In the genomic region with DNA sequence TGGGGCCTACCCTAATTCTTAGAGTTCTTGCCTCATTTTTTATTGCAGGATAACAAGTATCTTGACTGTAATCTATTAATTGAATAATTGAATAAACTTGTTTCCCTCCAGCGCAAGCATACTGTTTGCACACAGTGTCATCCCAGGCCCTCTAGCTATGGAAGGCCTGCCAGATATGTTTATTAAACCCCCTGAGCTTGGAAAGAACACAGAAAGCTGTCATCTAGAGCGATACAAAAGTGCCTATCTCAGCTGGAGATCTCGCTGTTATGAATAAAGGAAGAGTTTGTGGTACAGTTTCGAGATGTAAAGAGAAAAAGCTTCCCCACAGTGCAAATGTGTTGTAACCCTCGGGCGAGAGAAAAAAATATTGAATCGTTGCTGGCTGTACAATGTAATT, we compare ENCODE assay signal across 21 mouse cellular contexts.
DNase-seq lines count a peak whose midpoint lies in the region; ATAC-seq lines count a peak whose summit lies in the region.
"Had no signal": no experiment of that assay in that cellular context is flagged by ENCODE, and none has a peak within 500 bp of the region (broad histone marks: within the 10 kb centered on the region; RNA-seq: fewer than 3 reads in every experiment).

No protein-coding gene starts in this region.

- no peaks in the 10 kb centered on the region for H3K27me3 ChIP-seq in forebrain, embryonic 13.5 days
- H3K27me3 ChIP-seq in forebrain, embryonic 10.5 days (ENCODE audit: poor library complexity, severe bottlenecking) = no peaks in the 10 kb centered on the region
- no peaks in the 10 kb centered on the region for H3K27me3 ChIP-seq in hindbrain, embryonic 15.5 days
- no peaks in the 10 kb centered on the region for H3K27me3 ChIP-seq in hindbrain, embryonic 13.5 days
- no peaks in the 10 kb centered on the region for H3K27me3 ChIP-seq in midbrain, embryonic 15.5 days (replicated peaks)
- H3K27me3 ChIP-seq in midbrain, embryonic 16.5 days (ENCODE audit: control insufficient read depth, insufficient read depth, low read depth, low read length) = no peaks in the 10 kb centered on the region
- no peaks in the 10 kb centered on the region for H3K27me3 ChIP-seq in forebrain, embryonic 16.5 days (replicated peaks; ENCODE audit: control insufficient read depth, insufficient read depth, low read length)
- H3K27me3 ChIP-seq: CH12.LX; heart, embryonic 13.5 days had no signal

- no peaks in the 10 kb centered on the region; the same call in none of the 2 replicates for H3K4me1 ChIP-seq in forebrain, embryonic 13.5 days
- H3K4me1 ChIP-seq in forebrain, embryonic 10.5 days = no peaks in the 10 kb centered on the region
- H3K4me1 ChIP-seq in hindbrain, embryonic 15.5 days (replicated peaks) = 0 out of 2 replicates have a peak, but pooled peaks cover 4% of the 10 kb centered on the region
- H3K4me1 ChIP-seq in hindbrain, embryonic 13.5 days (replicated peaks) = peaks cover 9% of the 10 kb centered on the region; the same call in 1 of the 2 replicates
- H3K4me1 ChIP-seq in midbrain, embryonic 15.5 days = 0 out of 2 replicates have a peak, but pooled peaks cover 7% of the 10 kb centered on the region
- peaks cover 2% of the 10 kb centered on the region; the same call in 1 of the 2 replicates for H3K4me1 ChIP-seq in midbrain, embryonic 16.5 days (ENCODE audit: control insufficient read depth, insufficient read depth, low read length)
- peaks cover 3% of the 10 kb centered on the region for H3K4me1 ChIP-seq in forebrain, embryonic 16.5 days (replicated peaks; ENCODE audit: control insufficient read depth, insufficient read depth, low read length)
- H3K4me1 ChIP-seq: heart, embryonic 13.5 days had no signal

- no peak overlapping the region for H3K4me3 ChIP-seq in forebrain, embryonic 13.5 days
- no peak overlapping the region for H3K4me3 ChIP-seq in forebrain, embryonic 10.5 days
- H3K4me3 ChIP-seq in hindbrain, embryonic 15.5 days = no peak overlapping the region
- H3K4me3 ChIP-seq in hindbrain, embryonic 13.5 days = no peak overlapping the region
- no peak overlapping the region for H3K4me3 ChIP-seq in midbrain, embryonic 15.5 days
- H3K4me3 ChIP-seq in midbrain, embryonic 16.5 days (ENCODE audit: low read depth, low read length) = no peak overlapping the region
- H3K4me3 ChIP-seq in forebrain, embryonic 16.5 days (replicated peaks; ENCODE audit: low read length) = no peak overlapping the region
- H3K4me3 ChIP-seq: heart, embryonic 13.5 days had no signal

- no peak overlapping the region for H3K4me2 ChIP-seq in forebrain, embryonic 13.5 days
- H3K4me2 ChIP-seq in hindbrain, embryonic 15.5 days = no peak overlapping the region
- H3K4me2 ChIP-seq in hindbrain, embryonic 13.5 days = no peak overlapping the region
- no peak overlapping the region for H3K4me2 ChIP-seq in midbrain, embryonic 15.5 days
- no peak overlapping the region for H3K4me2 ChIP-seq in midbrain, embryonic 16.5 days (ENCODE audit: low read length)
- no peak overlapping the region for H3K4me2 ChIP-seq in forebrain, embryonic 16.5 days (ENCODE audit: low read length)
- H3K4me2 ChIP-seq: heart, embryonic 13.5 days had no signal

- ATAC-seq in forebrain, embryonic 13.5 days = peak; percentile 48; the same call in 1 of the 2 replicates
- peak; percentile 69; the same call in 1 of the 2 replicates for ATAC-seq in hindbrain, embryonic 15.5 days (ENCODE audit: low FRiP score, low read depth)
- no peak for ATAC-seq in hindbrain, embryonic 13.5 days (ENCODE audit: low FRiP score)
- peak; percentile 67; the same call in 1 of the 2 replicates for ATAC-seq in midbrain, embryonic 15.5 days (replicated peaks)
- no peak for ATAC-seq in midbrain, embryonic 16.5 days
- peak; percentile 82 for ATAC-seq in forebrain, embryonic 16.5 days
- ATAC-seq: inflammation-experienced regulatory T-cells, adult 6 months; intestine, postnatal 0 days had no signal

- no peak overlapping the region for H3K27ac ChIP-seq in forebrain, embryonic 13.5 days
- no peak overlapping the region for H3K27ac ChIP-seq in forebrain, embryonic 10.5 days
- H3K27ac ChIP-seq in hindbrain, embryonic 15.5 days (replicated peaks) = no peak overlapping the region
- no peak overlapping the region for H3K27ac ChIP-seq in hindbrain, embryonic 13.5 days
- H3K27ac ChIP-seq in midbrain, embryonic 15.5 days = no peak overlapping the region
- no peak overlapping the region for H3K27ac ChIP-seq in midbrain, embryonic 16.5 days (ENCODE audit: low read length)
- no peak overlapping the region for H3K27ac ChIP-seq in forebrain, embryonic 16.5 days (ENCODE audit: low read length)
- H3K27ac ChIP-seq: heart, embryonic 13.5 days had no signal

- no peak for DNase-seq in forebrain, embryonic 10.5 days (ENCODE audit: extremely low spot score, low spot score)
- DNase-seq in embryo, embryonic 10 days (ENCODE audit: low spot score) = no peak
- DNase-seq: adrenal gland, adult 2 months; adrenal gland, postnatal 25 days; cerebellum, adult 11 months; cerebellum, adult 9-10 months; cerebellum, postnatal 36 days; gastrocnemius, postnatal 36 days; heart, adult 11 months; heart, postnatal 4 days; kidney, adult 8-10 months had no signal

- no peaks in the 10 kb centered on the region for H3K36me3 ChIP-seq in forebrain, embryonic 13.5 days (ENCODE audit: poor library complexity, severe bottlenecking)
- no peaks in the 10 kb centered on the region for H3K36me3 ChIP-seq in forebrain, embryonic 10.5 days (replicated peaks)
- no peaks in the 10 kb centered on the region for H3K36me3 ChIP-seq in hindbrain, embryonic 15.5 days
- no peaks in the 10 kb centered on the region for H3K36me3 ChIP-seq in hindbrain, embryonic 13.5 days
- H3K36me3 ChIP-seq in midbrain, embryonic 15.5 days (replicated peaks) = no peaks in the 10 kb centered on the region
- H3K36me3 ChIP-seq in midbrain, embryonic 16.5 days (ENCODE audit: control insufficient read depth, insufficient read depth, low read length) = no peaks in the 10 kb centered on the region
- no peaks in the 10 kb centered on the region for H3K36me3 ChIP-seq in forebrain, embryonic 16.5 days (ENCODE audit: control insufficient read depth, insufficient read depth)
- H3K36me3 ChIP-seq: heart, embryonic 13.5 days had no signal

- no peak overlapping the region for H3K9ac ChIP-seq in forebrain, embryonic 13.5 days
- no peak overlapping the region for H3K9ac ChIP-seq in hindbrain, embryonic 15.5 days
- H3K9ac ChIP-seq in hindbrain, embryonic 13.5 days = no peak overlapping the region
- no peak overlapping the region for H3K9ac ChIP-seq in midbrain, embryonic 15.5 days
- H3K9ac ChIP-seq in midbrain, embryonic 16.5 days (ENCODE audit: low read depth, low read length) = no peak overlapping the region
- no peak overlapping the region for H3K9ac ChIP-seq in forebrain, embryonic 16.5 days (replicated peaks; ENCODE audit: low read depth, low read length)
- H3K9ac ChIP-seq: heart, embryonic 13.5 days had no signal

- 54% methylated on average over 7 of the region's 7 CpGs for WGBS in forebrain, embryonic 13.5 days
- 92% methylated on average over 7 of the region's 7 CpGs for WGBS in forebrain, embryonic 10.5 days
- 39% methylated on average over 7 of the region's 7 CpGs for WGBS in hindbrain, embryonic 15.5 days
- 46% methylated on average over 7 of the region's 7 CpGs for WGBS in hindbrain, embryonic 13.5 days
- WGBS in midbrain, embryonic 15.5 days = 51% methylated on average over 7 of the region's 7 CpGs
- 48% methylated on average over 7 of the region's 7 CpGs for WGBS in midbrain, embryonic 16.5 days
- 36% methylated on average over 7 of the region's 7 CpGs for WGBS in forebrain, embryonic 16.5 days

- no peaks in the 10 kb centered on the region for H3K9me3 ChIP-seq in forebrain, embryonic 13.5 days (replicated peaks)
- no peaks in the 10 kb centered on the region for H3K9me3 ChIP-seq in forebrain, embryonic 10.5 days
- H3K9me3 ChIP-seq in hindbrain, embryonic 15.5 days = no peaks in the 10 kb centered on the region
- H3K9me3 ChIP-seq in hindbrain, embryonic 13.5 days = no peaks in the 10 kb centered on the region
- H3K9me3 ChIP-seq in midbrain, embryonic 15.5 days = no peaks in the 10 kb centered on the region
- H3K9me3 ChIP-seq in midbrain, embryonic 16.5 days (replicated peaks; ENCODE audit: control insufficient read depth, low read length, poor library complexity, severe bottlenecking) = no peaks in the 10 kb centered on the region
- no peaks in the 10 kb centered on the region for H3K9me3 ChIP-seq in forebrain, embryonic 16.5 days (ENCODE audit: control insufficient read depth, low read length)
- H3K9me3 ChIP-seq: heart, embryonic 13.5 days had no signal

Comparison
In these comparisons a context has a peak if more than half of its experiments do, and no peak if none do; other contexts are left out.
1. ATAC-seq: peak in forebrain, embryonic 13.5 days (single experiment), hindbrain, embryonic 15.5 days (single experiment), midbrain, embryonic 15.5 days (single experiment) and forebrain, embryonic 16.5 days (single experiment); none in hindbrain, embryonic 13.5 days (single experiment) and midbrain, embryonic 16.5 days (single experiment).